Mouse (Mus musculus) 3134 (cell line): ENCODE results near the gene Edaradd.
A peak's percentile ranks its signal among the peaks of the same experiment; 100 is the strongest.

Experiments
- DNase-seq: peaks from one replicate; pipeline ENCODE4 v3.0.0-alpha.2; 2011; ENCODE audit warnings: low spot score; ENCODE audit not compliant: insufficient read length; ENCODE audit errors: extremely low read depth

Gene Edaradd

GRCm38 (mm10) chr13:12519955-12520584 lies at the start of gene Edaradd:
Edaradd (minus strand) TSS chr13:12520438.
- no peak for DNase-seq

- DNase-seq = no peak
Measured at GRCm38 (mm10) chr13:12569741-12570140, 49.5 kb upstream of the Edaradd start.

- no peak for DNase-seq
Measured at GRCm38 (mm10) chr13:12568597-12569469, 48.6 kb upstream of the Edaradd start.

- DNase-seq = no peak
Measured at GRCm38 (mm10) chr13:12567936-12568335, 47.7 kb upstream of the Edaradd start.

- DNase-seq = peak; percentile 95
Measured at GRCm38 (mm10) chr13:12565621-12566390, 45.6 kb upstream of the Edaradd start, which contains the start of gene Ero1lb. Ero1lb (plus strand) TSS chr13:12565874.

- no peak for DNase-seq
Measured at GRCm38 (mm10) chr13:12562256-12562655, 42.0 kb upstream of the Edaradd start.

- no peak for DNase-seq
Measured at GRCm38 (mm10) chr13:12561729-12562128, 41.5 kb upstream of the Edaradd start.

- DNase-seq = no peak
Measured at GRCm38 (mm10) chr13:12559462-12560120, 39.4 kb upstream of the Edaradd start.

- DNase-seq = no peak
Measured at GRCm38 (mm10) chr13:12559044-12559443, 38.8 kb upstream of the Edaradd start.

- DNase-seq = no peak
Measured at GRCm38 (mm10) chr13:12554211-12554610, 34.0 kb upstream of the Edaradd start.

GRCm38 (mm10) chr13:12543880-12544568 lies 23.8 kb upstream of the Edaradd start:
- DNase-seq = no peak

- no peak for DNase-seq
Measured at GRCm38 (mm10) chr13:12543246-12543645, 23.0 kb upstream of the Edaradd start.

GRCm38 (mm10) chr13:12542006-12542981 lies 22.1 kb upstream of the Edaradd start:
- DNase-seq = peak; percentile 28

GRCm38 (mm10) chr13:12540119-12540518 lies 19.9 kb upstream of the Edaradd start:
- DNase-seq = no peak

GRCm38 (mm10) chr13:12539716-12540115 lies 19.5 kb upstream of the Edaradd start:
- DNase-seq = no peak

- no peak for DNase-seq
Measured at GRCm38 (mm10) chr13:12537971-12538370, 17.7 kb upstream of the Edaradd start.

- no peak for DNase-seq
Measured at GRCm38 (mm10) chr13:12534628-12535027, 14.4 kb upstream of the Edaradd start.

GRCm38 (mm10) chr13:12525678-12526077 lies 5.4 kb upstream of the Edaradd start:
- DNase-seq = no peak

GRCm38 (mm10) chr13:12522346-12522745 lies 2.1 kb upstream of the Edaradd start:
- DNase-seq = no peak
